Mouse (Mus musculus): ENCODE measurements at regions not wholly inside any gene's neighbourhood (a gene's known extent, or its start where the extent isn't known, plus 50 kb on each side); places are given as distances from the start of the nearest gene placed in this dataset.
"Not testable (repeated sequence)": the region's sequence is repeated elsewhere in the genome, so short reads cannot be mapped to it uniquely, and the experiment has no call there.

DNA sequence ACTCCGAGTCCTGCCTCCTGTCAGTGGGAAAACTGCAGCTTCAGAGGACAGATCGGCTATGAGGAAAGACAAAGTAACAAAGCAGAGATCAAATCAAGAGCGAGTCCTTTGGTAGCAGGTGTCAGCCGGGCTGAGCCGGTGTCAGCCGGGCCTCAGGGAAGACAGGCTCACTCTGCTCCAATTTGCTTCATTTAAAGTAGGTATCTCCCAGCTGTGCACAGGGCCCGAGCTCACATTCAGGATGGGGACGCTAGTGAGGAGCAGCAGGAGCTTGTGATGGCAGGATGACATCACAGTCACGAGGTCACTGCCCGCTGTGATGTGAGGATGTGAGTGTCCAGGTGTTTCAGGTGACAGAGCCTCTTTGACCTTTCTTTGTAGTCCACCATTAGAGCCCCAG lies 137.8 kb upstream of the Sfswap start:
- DNase-seq (ENCODE audit: low spot score): no peak
- peaks cover 91% of the 10 kb centered on the region for H3K9me3 ChIP-seq (replicated peaks)
- no peak overlapping the region for H3K4me3 ChIP-seq (ENCODE audit: low read depth, low read length)
- no peaks in the 10 kb centered on the region for H3K4me1 ChIP-seq (ENCODE audit: insufficient read depth, low read depth, low read length)
- no peak for ATAC-seq (ENCODE audit: extremely low read depth, insufficient number of reproducible peaks, low FRiP score, poor library complexity, severe bottlenecking)
- H3K27me3 ChIP-seq (ENCODE audit: insufficient read depth, low read length): no peaks in the 10 kb centered on the region
- H3K36me3 ChIP-seq (replicated peaks): no peaks in the 10 kb centered on the region
- TF ChIP-seq CTCF (IDR thresholded peaks at IDR 0.05; ENCODE audit: low read depth, low read length): no peak
- no peak for TF ChIP-seq GATA2 (IDR thresholded peaks at IDR 0.05; ENCODE audit: borderline replicate concordance, low read depth, low read length)
- no peak for TF ChIP-seq TAL1 (conservative IDR thresholded peaks at IDR 0.05; ENCODE audit: low read depth, low read length)
- TF ChIP-seq GATA1 (IDR thresholded peaks at IDR 0.05; ENCODE audit: borderline replicate concordance, low read length): no peak
- no peak for TF ChIP-seq POLR2AphosphoS5 (IDR thresholded peaks at IDR 0.05; ENCODE audit: insufficient replicate concordance, low read depth, low read length)

DNA sequence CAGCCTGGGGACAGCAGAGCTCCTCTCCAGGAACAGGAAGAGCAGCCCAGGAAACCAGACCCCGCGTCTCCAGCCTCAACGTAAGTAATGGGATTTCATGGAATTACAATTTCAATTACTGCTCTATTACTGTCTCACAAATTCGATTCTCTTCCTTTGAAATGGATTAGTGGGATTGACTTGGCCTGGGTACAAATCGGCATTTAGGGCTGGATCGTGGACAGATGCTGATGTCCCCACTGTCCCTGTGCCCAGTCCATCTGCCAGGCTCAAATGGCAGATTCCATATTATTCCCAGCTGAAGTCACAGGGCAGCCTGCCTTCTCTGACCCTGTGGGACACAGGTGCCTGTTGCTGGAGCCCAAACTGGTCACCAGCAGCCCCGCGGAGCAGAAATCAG lies 136.0 kb upstream of the Sfswap start:
- Histone ChIP-seq H3K27me3 (ENCODE audit: insufficient read depth, low read length) (no peaks in the 10 kb centered on the region), H3K4me3 (ENCODE audit: low read depth, low read length) (no peak overlapping the region), H3K9me3 (replicated peaks) (peaks cover 82% of the 10 kb centered on the region), H3K4me1 (ENCODE audit: insufficient read depth, low read depth, low read length) (no peaks in the 10 kb centered on the region), H3K36me3 (replicated peaks) (no peaks in the 10 kb centered on the region)
- ATAC-seq (ENCODE audit: extremely low read depth, insufficient number of reproducible peaks, low FRiP score, poor library complexity, severe bottlenecking): no peak
- no peak for DNase-seq (ENCODE audit: low spot score)
- TF ChIP-seq GATA2 (IDR thresholded peaks at IDR 0.05; ENCODE audit: borderline replicate concordance, low read depth, low read length): no peak
- TF ChIP-seq POLR2AphosphoS5 (IDR thresholded peaks at IDR 0.05; ENCODE audit: insufficient replicate concordance, low read depth, low read length): no peak
- TF ChIP-seq TAL1 (conservative IDR thresholded peaks at IDR 0.05; ENCODE audit: low read depth, low read length): no peak
- TF ChIP-seq GATA1 (IDR thresholded peaks at IDR 0.05; ENCODE audit: borderline replicate concordance, low read length): no peak
- no peak for TF ChIP-seq CTCF (IDR thresholded peaks at IDR 0.05; ENCODE audit: low read depth, low read length)

DNA sequence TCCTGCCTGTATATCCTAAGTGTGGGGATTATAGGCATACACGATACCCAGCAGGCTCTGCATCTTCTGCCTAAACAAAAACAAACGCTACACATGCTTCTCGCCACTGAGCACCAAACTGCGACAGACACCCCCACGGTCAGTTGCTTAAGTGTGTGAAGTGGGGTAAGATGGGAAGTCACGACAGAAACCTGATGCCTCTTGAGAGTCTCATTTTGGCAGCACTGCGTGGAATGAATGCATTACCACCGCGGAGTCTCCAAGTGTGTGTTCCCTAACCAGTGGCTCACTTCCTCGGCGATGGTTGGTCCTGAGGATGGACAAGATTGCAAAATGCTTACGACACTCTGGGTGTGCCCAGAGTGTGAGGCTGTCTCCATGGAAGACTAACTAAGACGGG lies 133.8 kb upstream of the Sfswap start:
- H3K27me3 ChIP-seq (ENCODE audit: insufficient read depth, low read length): no peaks in the 10 kb centered on the region
- peaks cover 81% of the 10 kb centered on the region for H3K9me3 ChIP-seq (replicated peaks)
- no peak overlapping the region for H3K4me3 ChIP-seq (ENCODE audit: low read depth, low read length)
- no peaks in the 10 kb centered on the region for H3K4me1 ChIP-seq (ENCODE audit: insufficient read depth, low read depth, low read length)
- no peaks in the 10 kb centered on the region for H3K36me3 ChIP-seq (replicated peaks)
- DNase-seq (ENCODE audit: low spot score): no peak
- TF ChIP-seq TAL1 (conservative IDR thresholded peaks at IDR 0.05; ENCODE audit: low read depth, low read length) (no peak), GATA2 (IDR thresholded peaks at IDR 0.05; ENCODE audit: borderline replicate concordance, low read depth, low read length) (no peak), CTCF (IDR thresholded peaks at IDR 0.05; ENCODE audit: low read depth, low read length) (no peak), GATA1 (IDR thresholded peaks at IDR 0.05; ENCODE audit: borderline replicate concordance, low read length) (no peak), POLR2AphosphoS5 (IDR thresholded peaks at IDR 0.05; ENCODE audit: insufficient replicate concordance, low read depth, low read length) (no peak)
- ATAC-seq (ENCODE audit: extremely low read depth, insufficient number of reproducible peaks, low FRiP score, poor library complexity, severe bottlenecking): no peak

DNA sequence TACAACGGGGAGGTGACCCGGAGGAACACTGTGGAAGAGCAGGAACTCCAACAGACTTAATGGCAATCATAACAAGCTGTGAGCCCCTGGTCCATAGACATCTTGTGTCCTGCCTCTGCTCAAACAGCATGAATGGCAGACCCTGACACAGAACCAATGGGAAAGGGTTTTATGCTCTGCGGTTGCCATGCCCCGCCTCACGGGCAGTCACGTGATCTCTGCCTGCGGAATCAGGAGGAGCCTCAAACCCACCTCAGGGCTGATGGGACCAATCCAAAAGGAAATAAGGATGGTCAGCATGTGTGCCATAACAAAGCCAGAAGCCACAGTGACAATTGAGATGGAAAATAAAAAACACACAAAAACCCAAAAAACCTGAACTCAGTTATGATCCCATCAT lies 120.2 kb upstream of the Sfswap start:
- H3K27me3 ChIP-seq (ENCODE audit: insufficient read depth, low read length): no peaks in the 10 kb centered on the region
- H3K4me3 ChIP-seq (ENCODE audit: low read depth, low read length): no peak overlapping the region
- TF ChIP-seq CTCF (IDR thresholded peaks at IDR 0.05; ENCODE audit: low read depth, low read length) (no peak), TAL1 (conservative IDR thresholded peaks at IDR 0.05; ENCODE audit: low read depth, low read length) (no peak), GATA2 (IDR thresholded peaks at IDR 0.05; ENCODE audit: borderline replicate concordance, low read depth, low read length) (no peak), POLR2AphosphoS5 (IDR thresholded peaks at IDR 0.05; ENCODE audit: insufficient replicate concordance, low read depth, low read length) (no peak), GATA1 (IDR thresholded peaks at IDR 0.05; ENCODE audit: borderline replicate concordance, low read length) (no peak)
- ATAC-seq (ENCODE audit: extremely low read depth, insufficient number of reproducible peaks, low FRiP score, poor library complexity, severe bottlenecking) (no peak), DNase-seq (ENCODE audit: low spot score) (no peak)
- peaks cover 64% of the 10 kb centered on the region for H3K9me3 ChIP-seq (replicated peaks)
- no peaks in the 10 kb centered on the region for H3K36me3 ChIP-seq (replicated peaks)
- no peaks in the 10 kb centered on the region for H3K4me1 ChIP-seq (ENCODE audit: insufficient read depth, low read depth, low read length)

DNA sequence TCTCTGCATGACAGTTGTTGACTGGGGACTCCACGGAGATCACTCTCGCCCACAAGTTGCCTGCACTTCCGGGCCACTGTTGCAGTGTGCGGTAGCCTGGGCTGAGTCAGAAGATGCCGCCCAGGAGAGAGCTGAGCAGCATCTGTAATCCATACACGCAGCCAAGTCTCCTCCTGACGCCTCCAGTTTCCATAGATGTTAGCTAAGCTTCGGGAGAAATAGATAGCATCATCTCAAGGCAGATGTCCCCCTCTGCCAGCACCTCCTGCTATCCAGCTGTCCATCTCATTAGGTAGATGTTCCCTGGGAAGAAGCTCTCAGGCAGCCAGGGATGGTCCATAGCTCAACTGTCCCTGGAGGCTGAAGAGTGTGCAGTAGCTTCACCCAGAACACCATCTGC lies 116.0 kb upstream of the Sfswap start:
- no peak for ATAC-seq (ENCODE audit: extremely low read depth, insufficient number of reproducible peaks, low FRiP score, poor library complexity, severe bottlenecking)
- no peak for TF ChIP-seq GATA1 (IDR thresholded peaks at IDR 0.05; ENCODE audit: borderline replicate concordance, low read length)
- TF ChIP-seq CTCF (IDR thresholded peaks at IDR 0.05; ENCODE audit: low read depth, low read length): no peak
- no peak for TF ChIP-seq GATA2 (IDR thresholded peaks at IDR 0.05; ENCODE audit: borderline replicate concordance, low read depth, low read length)
- TF ChIP-seq POLR2AphosphoS5 (IDR thresholded peaks at IDR 0.05; ENCODE audit: insufficient replicate concordance, low read depth, low read length): no peak
- no peak for TF ChIP-seq TAL1 (conservative IDR thresholded peaks at IDR 0.05; ENCODE audit: low read depth, low read length)
- no peak for DNase-seq (ENCODE audit: low spot score)
- Histone ChIP-seq H3K36me3 (replicated peaks) (no peaks in the 10 kb centered on the region), H3K4me3 (ENCODE audit: low read depth, low read length) (no peak overlapping the region), H3K4me1 (ENCODE audit: insufficient read depth, low read depth, low read length) (no peaks in the 10 kb centered on the region), H3K27me3 (ENCODE audit: insufficient read depth, low read length) (no peaks in the 10 kb centered on the region), H3K9me3 (replicated peaks) (peaks cover 67% of the 10 kb centered on the region)

DNA sequence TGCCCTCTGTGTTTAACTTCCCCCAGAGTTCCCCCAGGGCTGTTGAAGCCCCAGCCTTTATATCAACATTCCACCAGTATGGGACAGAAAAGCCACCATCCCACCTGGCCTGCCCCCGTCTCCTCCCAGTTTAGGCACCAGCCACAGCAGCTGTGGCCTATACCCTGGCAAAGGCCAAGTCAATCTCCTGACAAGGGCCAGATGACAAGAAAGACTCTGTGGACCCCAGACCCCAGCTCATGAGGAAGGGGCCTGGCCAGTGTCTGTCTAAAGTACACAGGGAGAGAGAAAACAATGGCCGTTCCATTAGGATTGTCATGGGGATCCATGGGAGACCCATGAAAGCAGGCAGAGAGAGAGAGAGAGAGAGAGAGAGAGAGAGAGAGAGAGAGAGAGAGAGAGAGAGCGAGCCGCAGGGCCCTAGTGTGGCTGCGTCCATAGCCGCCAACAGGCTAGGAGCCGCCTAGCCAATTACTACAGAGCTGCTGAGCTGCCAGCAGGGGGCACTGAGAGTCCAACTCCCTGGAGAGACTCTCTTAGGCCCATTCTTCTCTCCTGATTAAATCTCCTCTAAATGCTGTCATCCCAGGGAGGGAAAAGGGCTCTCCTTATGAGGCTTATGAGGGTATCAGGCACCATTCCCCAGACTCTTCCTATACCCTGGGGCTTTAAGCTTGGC lies 114.9 kb upstream of the Sfswap start:
- not testable (repeated sequence) for DNase-seq (ENCODE audit: low spot score); H3K4me1 ChIP-seq (ENCODE audit: insufficient read depth, low read depth, low read length); H3K4me3 ChIP-seq (ENCODE audit: low read depth, low read length); ATAC-seq (ENCODE audit: extremely low read depth, insufficient number of reproducible peaks, low FRiP score, poor library complexity, severe bottlenecking); H3K36me3 ChIP-seq (replicated peaks); H3K27me3 ChIP-seq (ENCODE audit: insufficient read depth, low read length)
- peaks cover 63% of the 10 kb centered on the region for H3K9me3 ChIP-seq (replicated peaks)

DNA sequence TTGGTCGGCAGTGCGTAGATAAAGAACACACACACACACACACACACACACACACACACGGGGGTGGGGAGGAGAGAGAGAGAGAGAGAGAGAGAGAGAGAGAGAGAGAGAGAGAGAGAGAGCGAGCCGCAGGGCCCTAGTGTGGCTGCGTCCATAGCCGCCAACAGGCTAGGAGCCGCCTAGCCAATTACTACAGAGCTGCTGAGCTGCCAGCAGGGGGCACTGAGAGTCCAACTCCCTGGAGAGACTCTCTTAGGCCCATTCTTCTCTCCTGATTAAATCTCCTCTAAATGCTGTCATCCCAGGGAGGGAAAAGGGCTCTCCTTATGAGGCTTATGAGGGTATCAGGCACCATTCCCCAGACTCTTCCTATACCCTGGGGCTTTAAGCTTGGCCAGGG lies 114.3 kb upstream of the Sfswap start:
- H3K36me3 ChIP-seq (replicated peaks); H3K4me3 ChIP-seq (ENCODE audit: low read depth, low read length); H3K27me3 ChIP-seq (ENCODE audit: insufficient read depth, low read length); DNase-seq (ENCODE audit: low spot score); H3K4me1 ChIP-seq (ENCODE audit: insufficient read depth, low read depth, low read length); ATAC-seq (ENCODE audit: extremely low read depth, insufficient number of reproducible peaks, low FRiP score, poor library complexity, severe bottlenecking): not testable (repeated sequence)
- H3K9me3 ChIP-seq (replicated peaks): peaks cover 66% of the 10 kb centered on the region
